Mouse (Mus musculus): ENCODE measurements at regions not wholly inside any gene's neighbourhood (a gene's known extent, or its start where the extent isn't known, plus 50 kb on each side); places are given as distances from the start of the nearest gene placed in this dataset.

DNA sequence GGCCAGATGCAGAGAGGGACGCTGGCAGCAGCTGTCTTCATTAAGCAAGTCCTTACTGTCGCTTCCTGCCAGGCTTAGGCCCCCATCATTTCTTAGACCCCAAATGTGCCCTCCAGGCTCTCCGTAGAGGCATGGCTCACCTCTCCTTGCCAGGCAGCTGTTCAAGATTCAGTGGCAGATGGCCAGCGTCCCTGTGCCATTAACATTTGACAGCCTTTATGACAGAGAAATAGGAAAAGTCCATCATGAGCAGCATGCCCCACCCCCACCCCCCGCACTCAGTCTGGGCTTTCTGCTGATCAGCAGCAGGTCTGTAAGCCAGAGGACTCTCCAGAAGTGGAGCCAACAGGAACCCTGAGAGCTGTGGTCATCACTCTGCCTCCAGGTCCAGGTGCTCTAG lies 154.7 kb downstream of the Ddx11 start:
- no peak overlapping the region for H3K27ac ChIP-seq (ENCODE audit: control insufficient read depth, insufficient read depth, low read depth, low read length)
- TF ChIP-seq POLR2A (IDR thresholded peaks at IDR 0.05; ENCODE audit: control insufficient read depth, low read depth, low read length) = no peak
- TF ChIP-seq CTCF (IDR thresholded peaks at IDR 0.05; ENCODE audit: control insufficient read depth, insufficient read depth, insufficient replicate concordance, low read depth, low read length) = no peak
- H3K4me3 ChIP-seq (ENCODE audit: control insufficient read depth, low read depth, low read length) = no peak overlapping the region
- no peaks in the 10 kb centered on the region for H3K4me1 ChIP-seq (ENCODE audit: control insufficient read depth, insufficient read depth, low read length)
- H3K27me3 ChIP-seq (ENCODE audit: control insufficient read depth, insufficient read depth, low read length) = no peaks in the 10 kb centered on the region
- H3K36me3 ChIP-seq (ENCODE audit: control insufficient read depth, insufficient read depth, low read length) = no peaks in the 10 kb centered on the region

DNA sequence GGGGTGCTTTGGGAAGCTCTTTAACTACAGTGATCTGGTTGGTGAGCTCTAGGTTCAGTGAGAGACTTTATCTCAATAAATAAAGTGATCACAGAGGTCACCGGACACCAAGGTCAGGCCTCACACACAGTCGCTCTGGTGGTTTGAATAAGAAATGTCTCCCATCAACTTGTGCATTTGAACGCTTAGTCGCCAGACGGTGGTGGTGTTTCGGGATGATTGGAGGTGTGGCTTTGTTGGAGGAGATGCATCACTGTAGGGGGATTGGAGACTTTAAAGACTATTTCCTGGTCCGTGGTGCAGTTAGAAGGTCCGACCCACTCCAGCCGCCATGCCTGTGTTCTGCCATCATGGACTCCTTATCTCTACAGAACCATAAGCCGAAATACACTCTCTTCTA lies 162.0 kb downstream of the Ddx11 start:
- TF ChIP-seq CTCF (IDR thresholded peaks at IDR 0.05; ENCODE audit: control insufficient read depth, insufficient read depth, insufficient replicate concordance, low read depth, low read length) (no peak), POLR2A (IDR thresholded peaks at IDR 0.05; ENCODE audit: control insufficient read depth, low read depth, low read length) (no peak)
- Histone ChIP-seq H3K36me3 (ENCODE audit: control insufficient read depth, insufficient read depth, low read length) (no peaks in the 10 kb centered on the region), H3K27ac (ENCODE audit: control insufficient read depth, insufficient read depth, low read depth, low read length) (no peak overlapping the region), H3K27me3 (ENCODE audit: control insufficient read depth, insufficient read depth, low read length) (no peaks in the 10 kb centered on the region), H3K4me1 (ENCODE audit: control insufficient read depth, insufficient read depth, low read length) (no peaks in the 10 kb centered on the region), H3K4me3 (ENCODE audit: control insufficient read depth, low read depth, low read length) (no peak overlapping the region)

Data from testis, adult 2 months (tissue).